Mouse (Mus musculus) gastrocnemius, postnatal 25 days (tissue): ENCODE results near the gene Gramd1b. TPM values are rescaled to one million over a fixed set of nuclear protein-coding genes. Genes with fewer than 3 reads are reported as not detected.

Source experiments
- DNase-seq: peaks from one replicate; pipeline ENCODE4 v3.0.0; 2022
- total RNA-seq, 2 experiments: library from RNA; stranded (reverse); gene quantifications; 1 replicate in 1 of 2; 2 replicates in 1 of 2; pipeline ENCODE4 v1.2.3; 2021

Gene Gramd1b
- total RNA-seq, 2 experiments from 2014 or later: 6.1 to 7.4 TPM

- no peak for DNase-seq
These were observed 267.3 kb downstream of the Gramd1b start for GRCm38 (mm10) chr9:40263874-40264273.

- no peak for DNase-seq
These were observed 278.7 kb downstream of the Gramd1b start for GRCm38 (mm10) chr9:40252459-40252858.

- no peak for DNase-seq
These were observed 282.1 kb downstream of the Gramd1b start for GRCm38 (mm10) chr9:40249106-40249505.

GRCm38 (mm10) chr9:40246702-40247101 lies 284.5 kb downstream of the Gramd1b start:
- DNase-seq: no peak

- no peak for DNase-seq
These were observed 285.1 kb downstream of the Gramd1b start for GRCm38 (mm10) chr9:40245974-40246665.

GRCm38 (mm10) chr9:40245466-40245865 lies 285.7 kb downstream of the Gramd1b start:
- DNase-seq: no peak

Other genes with a start within 250 kb of the Gramd1b start
- gene Gm21915, start 139.2 kb upstream of the Gramd1b start, total RNA-seq: not detected
- gene Clmp, start 154.6 kb upstream of the Gramd1b start, total RNA-seq: 1 to 10 TPM; 5.3 to 6.6 TPM